Mouse (Mus musculus): ENCODE results near the gene Uts2b.
"Not testable (repeated sequence)": the region's sequence is repeated elsewhere in the genome, so short reads cannot be mapped to it uniquely, and the experiment has no call there.

The Uts2b gene

DNA sequence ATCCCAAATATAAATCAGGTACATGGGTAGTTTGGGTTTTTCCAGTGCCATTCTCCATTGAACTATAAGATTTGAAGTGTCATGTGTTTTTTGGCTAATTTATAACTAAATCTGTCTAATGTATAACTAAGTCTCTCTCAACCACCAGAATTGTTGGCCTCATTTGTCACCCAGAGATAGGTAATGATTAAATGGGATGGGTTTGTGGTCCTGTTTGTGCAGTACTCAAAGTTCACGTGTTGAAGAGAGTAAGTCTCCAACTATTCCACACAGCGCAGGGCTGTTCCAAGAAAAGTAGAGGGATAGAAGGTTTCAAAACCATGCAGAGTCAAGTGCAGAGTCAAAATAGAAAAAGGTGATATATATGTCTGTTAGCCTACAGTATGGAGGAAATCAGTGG is 5.3 kb upstream of the Uts2b start:
- no peak for DNase-seq (ENCODE audit: low spot score in 2 of 2)

DNA sequence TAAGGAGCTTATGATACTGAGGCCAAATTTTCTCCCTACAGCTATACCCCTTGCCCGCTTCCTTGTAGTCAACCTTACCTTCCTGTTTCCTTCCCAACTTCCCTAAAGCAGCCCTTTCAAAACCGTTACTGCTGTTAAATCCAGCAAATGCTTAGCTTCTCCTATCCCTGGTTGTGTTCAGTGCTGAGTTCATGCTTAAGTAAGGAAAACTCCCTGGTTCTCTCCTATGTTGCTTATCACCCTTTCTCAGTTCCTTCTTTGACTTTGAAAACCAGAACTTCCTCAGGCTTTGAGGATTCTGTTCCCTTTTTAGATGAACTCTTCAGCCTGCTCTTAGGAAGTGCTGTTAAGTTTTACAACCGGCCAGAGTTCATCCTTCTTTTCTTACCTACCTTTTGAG is 4.1 kb upstream of the Uts2b start:
- no peak for DNase-seq (ENCODE audit: low spot score in 2 of 2)

DNA sequence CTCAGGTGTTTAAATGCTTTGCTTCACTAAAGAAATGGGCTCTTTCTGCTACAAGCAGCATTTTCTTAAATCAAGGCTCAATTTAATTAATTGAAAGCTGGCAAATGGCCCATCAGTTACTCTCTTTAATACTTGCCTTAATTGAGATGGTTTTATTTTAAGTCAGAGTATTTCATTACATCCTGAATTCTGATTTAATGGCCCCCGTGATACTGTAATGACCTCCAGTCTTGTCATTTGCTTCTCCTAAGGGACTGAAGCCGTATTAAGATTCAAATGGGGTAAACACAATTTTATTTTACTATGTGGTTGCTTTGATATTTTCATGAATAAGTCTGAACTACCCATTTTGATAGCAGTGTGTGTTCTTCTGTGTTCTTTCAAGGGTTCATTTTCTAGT is 661 bp upstream of the Uts2b start:
- DNase-seq (ENCODE audit: low spot score in 2 of 2): no peak

DNA sequence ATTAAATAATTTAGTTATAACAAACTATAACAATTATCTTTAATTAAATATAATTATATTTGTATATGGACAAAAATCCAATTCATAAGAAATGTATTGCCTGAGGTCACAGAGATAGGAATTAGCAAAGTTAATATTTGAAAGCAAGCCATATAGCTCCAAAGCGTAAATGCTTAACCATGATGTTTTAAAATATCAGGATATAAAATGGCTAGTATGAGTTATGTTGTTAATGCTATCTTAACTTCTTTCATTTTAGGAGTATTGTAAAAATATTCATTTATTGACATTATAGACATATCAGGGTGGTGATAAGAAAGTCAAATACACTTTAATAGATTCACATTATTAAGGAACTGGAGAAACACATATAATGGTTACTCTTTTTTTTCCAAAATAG is 10.0 kb downstream of the Uts2b start:
- DNase-seq (ENCODE audit: low spot score in 2 of 2): no peak

- DNase-seq (ENCODE audit: low spot score in 2 of 2): no peak
Observed at GRCm38 (mm10) chr16:27354464-27354863, 15.6 kb downstream of the Uts2b start.

GRCm38 (mm10) chr16:27349878-27350532 is 20.0 kb downstream of the Uts2b start:
- DNase-seq (ENCODE audit: low spot score in 2 of 2): no peak

GRCm38 (mm10) chr16:27349235-27349634 is 20.8 kb downstream of the Uts2b start:
- no peak for DNase-seq (ENCODE audit: low spot score in 2 of 2)

- DNase-seq (ENCODE audit: low spot score in 2 of 2): no peak
Observed at GRCm38 (mm10) chr16:27348359-27348758, 21.7 kb downstream of the Uts2b start.

GRCm38 (mm10) chr16:27347521-27347920 is 22.5 kb downstream of the Uts2b start:
- DNase-seq (ENCODE audit: low spot score in 2 of 2): no peak

DNA sequence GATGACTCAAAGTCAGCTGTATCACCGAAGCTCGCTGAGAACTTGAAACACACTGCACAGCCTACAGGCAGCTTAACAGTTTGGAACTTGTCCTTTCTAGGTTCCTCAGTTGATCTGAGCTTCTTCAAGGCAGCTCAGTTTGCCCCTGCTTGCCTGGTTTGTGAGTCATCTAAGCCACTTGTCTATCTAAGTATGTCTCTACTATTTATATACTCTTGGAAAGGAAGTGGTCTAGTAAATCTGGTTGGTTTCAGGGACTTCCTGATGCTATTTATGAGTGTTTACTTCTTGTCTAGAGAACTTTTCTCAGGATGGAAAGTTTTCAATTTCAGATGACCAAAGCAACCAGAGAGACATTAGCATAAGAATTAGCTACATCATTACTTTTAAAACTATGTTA is 43.6 kb downstream of the Uts2b start:
- DNase-seq (ENCODE audit: low spot score in 2 of 2): no peak

DNA sequence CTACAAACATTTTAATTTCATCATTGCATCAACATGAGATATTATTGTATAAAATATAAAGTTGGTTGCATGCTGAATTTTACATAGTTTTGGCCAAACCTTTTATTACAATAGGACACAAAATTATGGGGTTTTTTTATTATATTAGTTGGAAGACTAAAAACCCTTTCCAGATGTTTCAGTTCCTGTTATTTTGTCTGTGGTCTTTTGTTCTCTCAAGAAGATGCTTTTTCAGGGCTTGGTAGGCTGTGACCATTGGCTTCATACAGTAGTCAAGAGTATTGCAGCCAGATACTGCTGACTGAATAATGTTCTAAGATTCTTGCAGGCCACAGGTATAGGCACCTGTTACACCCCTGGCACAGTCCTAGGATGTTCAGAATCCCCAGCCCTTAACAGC is 48.0 kb downstream of the Uts2b start:
- no peak for DNase-seq (ENCODE audit: low spot score in 2 of 2)

- DNase-seq (ENCODE audit: low spot score in 2 of 2): no peak
Observed at GRCm38 (mm10) chr16:27319099-27319498, 50.9 kb downstream of the Uts2b start.

GRCm38 (mm10) chr16:27307189-27307588 is 62.9 kb downstream of the Uts2b start, which contains the start of gene Ostn:
Gene Ostn (plus strand): TSS chr16:27307489.
- not testable (repeated sequence) for DNase-seq (ENCODE audit: low spot score in 2 of 2)

Data from urinary bladder, postnatal 36 days (tissue).